Mouse (Mus musculus) intestine, embryonic 16.5 days (tissue): ENCODE results near the gene Nkx6-2. TPM values are rescaled to one million over a fixed set of nuclear protein-coding genes. Genes with fewer than 3 reads are reported as not detected.

ENCODE experiments used
- ATAC-seq: fragments of 200-750 bp; cut with Nextera tagmentation; 2 replicates; pipeline ENCODE4 v1.8.0; 2017; ENCODE audit warnings: moderate TSS enrichment, moderate library complexity
- H3K27ac ChIP-seq: fragments of 300-500 bp; sonication (generic); 2 replicates; pipeline ENCODE4 v1.5.1; 2014; ENCODE audit warnings: mild to moderate bottlenecking, low read length
- H3K27me3 ChIP-seq: fragments of 300-500 bp; sonication (generic); replicated peaks from 2 replicates; pipeline ENCODE4 v1.6.1; 2014; ENCODE audit warnings: low read length, control low read depth, mixed read lengths; ENCODE audit not compliant: control insufficient read depth, insufficient read depth
- H3K36me3 ChIP-seq: fragments of 300-500 bp; sonication (generic); 2 replicates; pipeline ENCODE4 v1.6.1; 2014; ENCODE audit warnings: low read length, control low read depth; ENCODE audit not compliant: control insufficient read depth, insufficient read depth
- H3K4me1 ChIP-seq: fragments of 300-500 bp; sonication (generic); 2 replicates; pipeline ENCODE4 v1.6.1; 2014; ENCODE audit warnings: low read length, control low read depth, mixed read lengths; ENCODE audit not compliant: control insufficient read depth, insufficient read depth
- H3K4me2 ChIP-seq: fragments of 300-500 bp; sonication (generic); 2 replicates; pipeline ENCODE4 v1.6.1; 2014; ENCODE audit warnings: low read depth, low read length, control low read depth
- H3K4me3 ChIP-seq: fragments of 300-500 bp; sonication (generic); 2 replicates; pipeline ENCODE4 v1.5.1; 2014; ENCODE audit warnings: mild to moderate bottlenecking, low read length
- H3K9ac ChIP-seq: fragments of 300-500 bp; sonication (generic); 2 replicates; pipeline ENCODE4 v1.6.1; 2014; ENCODE audit warnings: low read depth, low read length
- H3K9me3 ChIP-seq: fragments of 300-500 bp; sonication (generic); 2 replicates; pipeline ENCODE4 v1.6.1; 2016; ENCODE audit warnings: low read length, control low read depth; ENCODE audit not compliant: control insufficient read depth
- WGBS: fragments of 180-500 bp; shearing (Covaris S2); extraction: QIAGEN DNeasy Blood & Tissue Kit; methylation state at CpG from one replicate; pipeline ENCODE4 v1.1.7; 2014; 5-methylcytosine and 5-hydroxymethylcytosine counted together
- polyA plus RNA-seq: library from polyadenylated mRNA; unstranded; fragments of >200 nt; fragmentation: Nextera tagmentation; extraction: Ambion mirVana; gene quantifications from 2 replicates; pipeline ENCODE4 v1.2.1, GENCODE M21; 2015

Gene Nkx6-2
- polyA plus RNA-seq = 0.13 and 0.18 TPM in 2 replicates

GRCm38 (mm10) chr7:139582595-139582994, at the start of gene Nkx6-2:
TSS of gene Nkx6-2 (minus strand) at chr7:139582797.
- H3K9me3 ChIP-seq = no peaks in the 10 kb centered on the region
- no peaks in the 10 kb centered on the region for H3K36me3 ChIP-seq
- peak within 1 kb of the TSS; percentile 60 for H3K4me2 ChIP-seq
- peaks cover 19% of the 10 kb centered on the region for H3K4me1 ChIP-seq
- H3K9ac ChIP-seq = no peak within 1 kb of the TSS
- peak; percentile 56; the same call in 1 of the 2 replicates for ATAC-seq
- WGBS = under 1% methylated on average over 56 of the region's 56 CpGs
- H3K27me3 ChIP-seq = peaks cover 92% of the 10 kb centered on the region
- peak within 1 kb of the TSS; percentile 43 for H3K4me3 ChIP-seq
- H3K27ac ChIP-seq = no peak within 1 kb of the TSS

- Histone ChIP-seq H3K4me3 (no peak overlapping the region), H3K9me3 (no peaks in the 10 kb centered on the region), H3K4me1 (no peaks in the 10 kb centered on the region), H3K9ac (no peak overlapping the region), H3K4me2 (no peak overlapping the region), H3K27ac (no peak overlapping the region), H3K36me3 (no peaks in the 10 kb centered on the region), H3K27me3 (no peaks in the 10 kb centered on the region)
- WGBS = 80% methylated on average over 9 of the region's 9 CpGs
- ATAC-seq = no peak
Observed at GRCm38 (mm10) chr7:139625156-139625555, 42.6 kb upstream of the Nkx6-2 start.

- no peak for ATAC-seq
- H3K9me3 ChIP-seq = no peaks in the 10 kb centered on the region
- 83% methylated on average over 13 of the region's 13 CpGs for WGBS
- no peaks in the 10 kb centered on the region for H3K4me1 ChIP-seq
- no peaks in the 10 kb centered on the region for H3K36me3 ChIP-seq
- no peak overlapping the region for H3K4me3 ChIP-seq
- no peaks in the 10 kb centered on the region for H3K27me3 ChIP-seq
- H3K27ac ChIP-seq = no peak overlapping the region
- no peak overlapping the region for H3K9ac ChIP-seq
- H3K4me2 ChIP-seq = no peak overlapping the region
Observed at GRCm38 (mm10) chr7:139622568-139622967, 40.0 kb upstream of the Nkx6-2 start.

- Histone ChIP-seq H3K27ac (no peak overlapping the region), H3K9ac (no peak overlapping the region), H3K27me3 (no peaks in the 10 kb centered on the region), H3K4me1 (no peaks in the 10 kb centered on the region), H3K4me3 (no peak overlapping the region), H3K36me3 (no peaks in the 10 kb centered on the region), H3K4me2 (no peak overlapping the region), H3K9me3 (no peaks in the 10 kb centered on the region)
- peak; percentile 62 for ATAC-seq
- 58% methylated on average over 12 of the region's 12 CpGs for whole genome bisulfite sequencing
Observed at GRCm38 (mm10) chr7:139615767-139616766, 33.5 kb upstream of the Nkx6-2 start.

GRCm38 (mm10) chr7:139610328-139610727, 27.7 kb upstream of the Nkx6-2 start:
- H3K4me1 ChIP-seq = no peaks in the 10 kb centered on the region
- H3K9ac ChIP-seq = no peak overlapping the region
- 82% methylated on average over 2 of the region's 2 CpGs for WGBS
- H3K4me2 ChIP-seq = no peak overlapping the region
- no peaks in the 10 kb centered on the region for H3K27me3 ChIP-seq
- H3K4me3 ChIP-seq = no peak overlapping the region
- no peaks in the 10 kb centered on the region for H3K36me3 ChIP-seq
- no peak overlapping the region for H3K27ac ChIP-seq
- H3K9me3 ChIP-seq = no peaks in the 10 kb centered on the region
- no peak for ATAC-seq

GRCm38 (mm10) chr7:139595862-139596261, 13.3 kb upstream of the Nkx6-2 start:
- H3K4me2 ChIP-seq = no peak overlapping the region
- no peaks in the 10 kb centered on the region for H3K36me3 ChIP-seq
- no peaks in the 10 kb centered on the region for H3K4me1 ChIP-seq
- no peaks in the 10 kb centered on the region for H3K9me3 ChIP-seq
- ATAC-seq = no peak
- no peak overlapping the region for H3K9ac ChIP-seq
- H3K27me3 ChIP-seq = no peaks in the 10 kb centered on the region
- 57% methylated on average over 6 of the region's 6 CpGs for WGBS
- H3K4me3 ChIP-seq = no peak overlapping the region
- H3K27ac ChIP-seq = no peak overlapping the region

- no peaks in the 10 kb centered on the region for H3K4me1 ChIP-seq
- no peak overlapping the region for H3K27ac ChIP-seq
- 71% methylated on average over 6 of the region's 6 CpGs for WGBS
Observed at GRCm38 (mm10) chr7:139595311-139595710, 12.7 kb upstream of the Nkx6-2 start.

GRCm38 (mm10) chr7:139591311-139591710, 8.7 kb upstream of the Nkx6-2 start:
- no peak overlapping the region for H3K4me3 ChIP-seq
- no peak overlapping the region for H3K27ac ChIP-seq
- no peaks in the 10 kb centered on the region for H3K9me3 ChIP-seq
- no peak for ATAC-seq
- H3K4me1 ChIP-seq = no peaks in the 10 kb centered on the region
- peaks cover 17% of the 10 kb centered on the region for H3K27me3 ChIP-seq
- no peak overlapping the region for H3K9ac ChIP-seq
- WGBS = 78% methylated on average over 5 of the region's 5 CpGs
- H3K36me3 ChIP-seq = no peaks in the 10 kb centered on the region
- no peak overlapping the region for H3K4me2 ChIP-seq

More at GRCm38 (mm10) chr7:139595311-139595710, 12.7 kb upstream of the Nkx6-2 start:
- Histone ChIP-seq H3K27me3 (no peaks in the 10 kb centered on the region), H3K9me3 (no peaks in the 10 kb centered on the region), H3K36me3 (no peaks in the 10 kb centered on the region), H3K4me3 (no peak overlapping the region), H3K4me2 (no peak overlapping the region), H3K9ac (no peak overlapping the region)
- ATAC-seq = no peak

- Histone ChIP-seq H3K4me1 (no peaks in the 10 kb centered on the region), H3K4me3 (no peak overlapping the region), H3K9ac (no peak overlapping the region), H3K27ac (no peak overlapping the region), H3K9me3 (no peaks in the 10 kb centered on the region), H3K27me3 (peaks cover 26% of the 10 kb centered on the region), H3K4me2 (no peak overlapping the region), H3K36me3 (no peaks in the 10 kb centered on the region)
- 0 out of 2 replicates have a peak, but pooled peaks have one; percentile 38 for ATAC-seq
- WGBS = 43% methylated on average over 3 of the region's 3 CpGs
Observed at GRCm38 (mm10) chr7:139590302-139590701, 7.7 kb upstream of the Nkx6-2 start.
